Mouse (Mus musculus) heart, adult 2 months (tissue): ENCODE measurements around the gene Ppp1r14a. TPM values are rescaled to one million over a fixed set of nuclear protein-coding genes. Genes with fewer than 3 reads are reported as not detected.

Experiments used
- DNase-seq, 2 experiments: peaks; one replicate each; pipeline ENCODE4 v3.0.0; 2021
- H3K27ac ChIP-seq: fragments of 200-600 bp; 2 replicates; pipeline ENCODE4 v1.8.1; 2022
- H3K27me3 ChIP-seq: fragments of 200-500 bp; 2 replicates; pipeline ENCODE4 v1.6.1; 2012; ENCODE audit warnings: mild to moderate bottlenecking, low read length, inconsistent platforms, mixed read lengths; ENCODE audit not compliant: control insufficient read depth, insufficient read depth
- H3K36me3 ChIP-seq: fragments of 200-500 bp; 2 replicates; pipeline ENCODE4 v1.6.1; 2012; ENCODE audit warnings: low read length, inconsistent platforms; ENCODE audit not compliant: control insufficient read depth, insufficient read depth
- H3K4me1 ChIP-seq: fragments of 200-500 bp; 2 replicates; pipeline ENCODE4 v1.6.1; 2011; ENCODE audit warnings: low read length; ENCODE audit not compliant: control insufficient read depth, insufficient read depth
- H3K4me3 ChIP-seq: fragments of 200-600 bp; 2 replicates; pipeline ENCODE4 v1.8.1; 2022
- H3K79me2 ChIP-seq: fragments of 200-500 bp; replicated peaks from 2 replicates; pipeline ENCODE4 v1.6.1; 2012; ENCODE audit warnings: mild to moderate bottlenecking, inconsistent platforms, low read length, moderate library complexity, mixed read lengths; ENCODE audit not compliant: control insufficient read depth, insufficient read depth
- H3K9ac ChIP-seq: fragments of 200-500 bp; 2 replicates; pipeline ENCODE4 v1.6.1; 2012; ENCODE audit warnings: low read depth, mild to moderate bottlenecking, control low read depth, inconsistent platforms, low read length, mixed read lengths
- CTCF ChIP-seq: fragments of 200-600 bp; IDR thresholded peaks from 2 replicates; pipeline ENCODE4 v1.8.1; 2022; ENCODE audit warnings: antibody characterized with exemption, mild to moderate bottlenecking, moderate library complexity
- EP300 ChIP-seq: fragments of 200-500 bp; IDR thresholded peaks from 2 replicates; pipeline ENCODE4 v1.6.1; 2011; ENCODE audit warnings: low read depth, low read length, control low read depth; ENCODE audit not compliant: insufficient read depth
- POLR2A ChIP-seq: fragments of 200-500 bp; IDR thresholded peaks from 2 replicates; pipeline ENCODE4 v1.6.1; 2011; ENCODE audit warnings: mild to moderate bottlenecking, low read depth, low read length, control low read depth; ENCODE audit not compliant: insufficient read depth
- WGBS: fragments of 180-500 bp; shearing (Covaris S2); methylation state at CpG from one replicate; pipeline ENCODE4 v1.1.7; 2018; 5-methylcytosine and 5-hydroxymethylcytosine counted together
- intact Hi-C: fragments of 180-260 bp; cut with DNase I; formaldehyde crosslinking; loops from one replicate; pipeline ENCODE4 v1.15.1; 2025
- polyA plus RNA-seq: library from polyadenylated mRNA; depleted of rRNA; stranded (reverse); fragments of >200 nt; gene quantifications from 2 replicates; pipeline ENCODE4 v1.2.3, GENCODE M21; 2012
- total RNA-seq, 2 experiments: library from RNA; stranded (reverse); gene quantifications; 2 replicates each; pipeline ENCODE4 v1.2.3; 2021

The Ppp1r14a gene
- total and polyA plus RNA-seq, 3 experiments, result 8.7 to 18.4 (median 10.3) TPM

GRCm38 (mm10) chr7:29294111-29294761, 5.1 kb downstream of the Ppp1r14a start:
- no peak overlapping the region for H3K9ac ChIP-seq
- H3K27ac ChIP-seq, result no peak overlapping the region; the same call in 1 of the 2 replicates
- intact Hi-C loops, result no loop called here
- 79% methylated on average over 13 of the region's 13 CpGs for WGBS
- no peak for DNase-seq
- no peaks in the 10 kb centered on the region for H3K36me3 ChIP-seq
- TF ChIP-seq CTCF, result no peak
- TF ChIP-seq EP300, result no peak
- no peak for TF ChIP-seq POLR2A
- no peaks in the 10 kb centered on the region for H3K79me2 ChIP-seq
- peaks cover 3% of the 10 kb centered on the region; the same call in 1 of the 2 replicates for H3K4me1 ChIP-seq
- no peaks in the 10 kb centered on the region for H3K27me3 ChIP-seq
- no peak overlapping the region for H3K4me3 ChIP-seq

GRCm38 (mm10) chr7:29295861-29296647, 6.9 kb downstream of the Ppp1r14a start:
- H3K79me2 ChIP-seq, result no peaks in the 10 kb centered on the region
- H3K4me3 ChIP-seq, result no peak overlapping the region
- H3K4me1 ChIP-seq, result peaks cover 3% of the 10 kb centered on the region; the same call in 1 of the 2 replicates
- no peak for DNase-seq
- no peaks in the 10 kb centered on the region for H3K27me3 ChIP-seq
- 69% methylated on average over 24 of the region's 24 CpGs for WGBS
- no peak for TF ChIP-seq EP300
- TF ChIP-seq POLR2A, result peak; percentile 5; the same call in 1 of the 2 replicates
- no peaks in the 10 kb centered on the region for H3K36me3 ChIP-seq
- H3K9ac ChIP-seq, result no peak overlapping the region
- no peak overlapping the region for H3K27ac ChIP-seq
- intact Hi-C loops, result loop anchor here (2.0 kb wide), 2 partner anchors 115 to 245 kb away; partner anchors contain the start of gene Psmd8

- 12% methylated on average over 10 of the region's 10 CpGs for WGBS
- no peaks in the 10 kb centered on the region for H3K79me2 ChIP-seq
- TF ChIP-seq CTCF, result peak; percentile 77
- no peak for TF ChIP-seq POLR2A
- TF ChIP-seq EP300, result peak; percentile 85; the same call in 1 of the 2 replicates
- H3K27ac ChIP-seq, result no peak overlapping the region
- H3K9ac ChIP-seq, result no peak overlapping the region
- DNase-seq, result peak; percentile 56 to 63
- intact Hi-C loops, result loop anchor here (1.0 to 2.0 kb wide), 4 partner anchors 50 to 246 kb away; partner anchors contain the start of gene Psmd8
- H3K4me3 ChIP-seq, result no peak overlapping the region
- H3K27me3 ChIP-seq, result no peaks in the 10 kb centered on the region
- peaks cover 3% of the 10 kb centered on the region; the same call in 1 of the 2 replicates for H3K4me1 ChIP-seq
- no peaks in the 10 kb centered on the region for H3K36me3 ChIP-seq
Observed at GRCm38 (mm10) chr7:29296998-29297397, 7.9 kb downstream of the Ppp1r14a start.

- WGBS, result 3% methylated on average over 7 of the region's 7 CpGs
- Histone ChIP-seq H3K79me2 (no peaks in the 10 kb centered on the region), H3K36me3 (no peaks in the 10 kb centered on the region), H3K27me3 (peaks cover 11% of the 10 kb centered on the region), H3K9ac (no peak overlapping the region), H3K27ac (no peak overlapping the region), H3K4me3 (no peak overlapping the region), H3K4me1 (no peaks in the 10 kb centered on the region)
- intact Hi-C loops, result loop anchor here (5.0 kb wide), 1 partner anchor 319 kb away; the partner anchor contains the start of genes Eif3k and Map4k1
- TF ChIP-seq EP300 (no peak), CTCF (peak; percentile 86)
- peak; percentile 57 to 70 for DNase-seq
Observed at GRCm38 (mm10) chr7:29301127-29301566, 12.0 kb downstream of the Ppp1r14a start.

GRCm38 (mm10) chr7:29302641-29303040, 13.5 kb downstream of the Ppp1r14a start:
- Histone ChIP-seq H3K9ac (no peak overlapping the region), H3K4me1 (peaks cover 1% of the 10 kb centered on the region; the same call in 1 of the 2 replicates), H3K4me3 (no peak overlapping the region), H3K27ac (no peak overlapping the region), H3K36me3 (no peaks in the 10 kb centered on the region), H3K27me3 (peaks cover 11% of the 10 kb centered on the region), H3K79me2 (no peaks in the 10 kb centered on the region)
- TF ChIP-seq CTCF (no peak), POLR2A (no peak), EP300 (no peak)
- DNase-seq, result no peak
- WGBS, result 52% methylated on average over 7 of the region's 7 CpGs
- intact Hi-C loops, result loop anchor here (5.0 kb wide), 1 partner anchor 320 kb away; the partner anchor contains the start of genes Eif3k and Map4k1
